Mouse (Mus musculus) neural tube, embryonic 12.5 days (tissue): ENCODE data around the gene Adcy6. TPM values are rescaled to one million over a fixed set of nuclear protein-coding genes. Genes with fewer than 3 reads are reported as not detected.

Experiments used
- ATAC-seq: fragments of 200-750 bp; cut with Nextera tagmentation; 2 replicates; pipeline ENCODE4 v1.8.0; 2017; ENCODE audit warnings: low read depth, mild to moderate bottlenecking, moderate TSS enrichment, moderate library complexity; ENCODE audit not compliant: low FRiP score
- H3K27ac ChIP-seq: fragments of 300-500 bp; sonication (generic); 2 replicates; pipeline ENCODE4 v1.5.1; 2016
- H3K27me3 ChIP-seq: fragments of 300-500 bp; sonication (generic); replicated peaks from 2 replicates; pipeline ENCODE4 v1.6.1; 2016; ENCODE audit warnings: mild to moderate bottlenecking
- H3K36me3 ChIP-seq: fragments of 300-500 bp; sonication (generic); 2 replicates; pipeline ENCODE4 v1.6.1; 2016; ENCODE audit warnings: mild to moderate bottlenecking
- H3K4me1 ChIP-seq: fragments of 300-500 bp; sonication (generic); 2 replicates; pipeline ENCODE4 v1.6.1; 2016
- H3K4me2 ChIP-seq: fragments of 300-500 bp; sonication (generic); replicated peaks from 2 replicates; pipeline ENCODE4 v1.6.1; 2016; ENCODE audit warnings: mild to moderate bottlenecking
- H3K4me3 ChIP-seq: fragments of 300-500 bp; sonication (generic); 2 replicates; pipeline ENCODE4 v1.5.1; 2016
- H3K9ac ChIP-seq: fragments of 300-500 bp; sonication (generic); 2 replicates; pipeline ENCODE4 v1.6.1; 2016; ENCODE audit warnings: mild to moderate bottlenecking
- H3K9me3 ChIP-seq: fragments of 300-500 bp; sonication (generic); 2 replicates; pipeline ENCODE4 v1.6.1; 2016; ENCODE audit warnings: mild to moderate bottlenecking
- WGBS: fragments of 180-500 bp; shearing (Covaris S2); methylation state at CpG from one replicate; pipeline ENCODE4 v1.1.7; 2016; 5-methylcytosine and 5-hydroxymethylcytosine counted together
- polyA plus RNA-seq: library from polyadenylated mRNA; unstranded; fragments of >200 nt; fragmentation: Nextera tagmentation; extraction: Ambion mirVana; gene quantifications from 2 replicates; pipeline ENCODE4 v1.2.1, GENCODE M21; 2016

Adcy6 gene
- polyA plus RNA-seq, 1 experiment from 2014 or later, result 14.5 TPM

- H3K9me3 ChIP-seq, result no peaks in the 10 kb centered on the region
- H3K27ac ChIP-seq, result no peak overlapping the region
- WGBS, result 76% methylated on average over 7 of the region's 7 CpGs
- no peak for ATAC-seq
- peaks cover 26% of the 10 kb centered on the region for H3K4me1 ChIP-seq
- no peaks in the 10 kb centered on the region for H3K27me3 ChIP-seq
- H3K9ac ChIP-seq, result peak overlapping the region; percentile 89
- H3K36me3 ChIP-seq, result no peaks in the 10 kb centered on the region
- H3K4me3 ChIP-seq, result peak overlapping the region; percentile 93; the same call in 1 of the 2 replicates
- H3K4me2 ChIP-seq, result peak overlapping the region; percentile 64
These were observed 40.7 kb downstream of the Adcy6 start for GRCm38 (mm10) chr15:98569216-98569615.

DNA sequence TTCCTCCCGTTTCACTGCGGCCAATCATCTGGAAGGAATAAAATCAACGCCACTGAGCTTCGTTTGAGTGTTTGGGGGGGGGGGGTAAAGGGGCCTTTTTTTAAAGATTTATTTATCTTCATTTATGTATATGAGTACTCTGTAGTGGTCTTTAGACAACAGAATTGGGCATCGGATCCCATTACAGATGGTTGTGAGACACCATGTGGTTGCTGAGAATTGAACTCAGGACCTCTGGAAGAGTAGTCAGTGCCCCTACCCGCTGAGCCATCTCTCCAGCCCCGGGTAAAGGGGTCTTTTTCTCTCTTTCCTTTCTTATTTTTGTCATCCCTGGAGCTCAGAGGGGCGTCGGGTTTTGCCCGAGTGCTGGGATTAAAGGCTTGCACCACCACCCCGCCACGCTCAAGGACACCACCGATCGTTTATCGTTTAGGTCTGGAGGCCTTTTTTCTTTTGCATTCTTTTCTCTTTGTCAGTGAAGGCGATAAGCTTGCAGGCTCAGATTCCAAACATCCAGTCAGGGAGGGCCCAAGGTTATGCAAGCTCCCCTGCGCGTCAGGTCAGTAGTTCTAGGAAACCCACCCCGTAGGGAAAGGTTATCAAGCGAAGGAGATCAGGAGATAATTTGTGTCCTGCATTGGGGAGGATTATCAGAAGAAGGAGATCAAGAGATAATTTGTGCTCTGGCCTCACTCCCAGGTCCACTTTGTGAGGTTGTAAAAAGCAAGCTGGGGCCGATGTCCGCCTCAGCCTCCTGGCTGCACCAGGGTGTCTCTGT is 41.4 kb downstream of the Adcy6 start:
- Histone ChIP-seq H3K9me3 (no peaks in the 10 kb centered on the region), H3K36me3 (peaks cover 3% of the 10 kb centered on the region; the same call in 1 of the 2 replicates), H3K27ac (peak overlapping the region; percentile 77), H3K4me2 (peak overlapping the region; percentile 64), H3K27me3 (no peaks in the 10 kb centered on the region), H3K4me1 (peaks cover 26% of the 10 kb centered on the region), H3K4me3 (peak overlapping the region; percentile 93), H3K9ac (peak overlapping the region; percentile 89)
- peak; percentile 51 for ATAC-seq
- WGBS, result 11% methylated on average over 22 of the region's 22 CpGs

- under 1% methylated on average over 88 of the region's 88 CpGs for WGBS
- H3K4me2 ChIP-seq, result peak overlapping the region; percentile 88
These were observed 42.4 kb downstream of the Adcy6 start for GRCm38 (mm10) chr15:98567278-98568134.

DNA sequence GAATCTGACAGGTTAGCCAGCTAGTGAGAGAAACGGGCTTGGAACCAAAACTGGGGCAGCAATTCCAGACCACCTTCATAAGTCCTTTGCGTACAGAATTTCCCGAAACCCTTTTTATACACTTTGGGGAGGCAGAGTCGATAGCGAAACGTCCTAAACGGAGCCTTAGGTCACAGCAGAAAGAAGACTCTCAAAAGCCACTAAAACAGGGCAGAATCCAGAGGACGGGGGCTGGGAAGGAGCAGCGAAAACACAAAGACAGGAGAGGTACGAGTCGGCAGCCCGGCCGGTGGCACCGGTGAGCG is 43.0 kb downstream of the Adcy6 start:
- Histone ChIP-seq H3K36me3 (peaks cover 12% of the 10 kb centered on the region; the same call in 1 of the 2 replicates), H3K4me3 (peak overlapping the region; percentile 93), H3K9me3 (no peaks in the 10 kb centered on the region), H3K4me2 (peak overlapping the region; percentile 88), H3K9ac (peak overlapping the region; percentile 82), H3K4me1 (peaks cover 26% of the 10 kb centered on the region), H3K27ac (peak overlapping the region; percentile 73), H3K27me3 (no peaks in the 10 kb centered on the region)
- ATAC-seq, result no peak
- WGBS, result 2% methylated on average over 15 of the region's 15 CpGs

More at GRCm38 (mm10) chr15:98567278-98568134, 42.4 kb downstream of the Adcy6 start:
- H3K4me1 ChIP-seq, result peaks cover 26% of the 10 kb centered on the region
- peak overlapping the region; percentile 89 for H3K9ac ChIP-seq
- no peaks in the 10 kb centered on the region for H3K27me3 ChIP-seq
- ATAC-seq, result peak; percentile 98
- H3K36me3 ChIP-seq, result peaks cover 12% of the 10 kb centered on the region; the same call in 1 of the 2 replicates
- no peaks in the 10 kb centered on the region for H3K9me3 ChIP-seq
- H3K27ac ChIP-seq, result peak overlapping the region; percentile 77
- peak overlapping the region; percentile 93 for H3K4me3 ChIP-seq

GRCm38 (mm10) chr15:98557186-98557585 is 52.7 kb downstream of the Adcy6 start:
- Histone ChIP-seq H3K4me2 (no peak overlapping the region), H3K4me1 (no peaks in the 10 kb centered on the region), H3K27ac (no peak overlapping the region), H3K27me3 (no peaks in the 10 kb centered on the region), H3K9me3 (no peaks in the 10 kb centered on the region), H3K36me3 (peaks cover 58% of the 10 kb centered on the region), H3K9ac (no peak overlapping the region), H3K4me3 (no peak overlapping the region)
- no peak for ATAC-seq
- WGBS, result 93% methylated on average over 5 of the region's 5 CpGs

- no peaks in the 10 kb centered on the region for H3K27me3 ChIP-seq
- 96% methylated on average over 4 of the region's 4 CpGs for WGBS
- peaks cover 67% of the 10 kb centered on the region for H3K36me3 ChIP-seq
- ATAC-seq, result no peak
- H3K4me3 ChIP-seq, result no peak overlapping the region
- no peaks in the 10 kb centered on the region for H3K4me1 ChIP-seq
- H3K27ac ChIP-seq, result no peak overlapping the region
- no peak overlapping the region for H3K4me2 ChIP-seq
- no peaks in the 10 kb centered on the region for H3K9me3 ChIP-seq
- no peak overlapping the region for H3K9ac ChIP-seq
These were observed 54.0 kb downstream of the Adcy6 start for GRCm38 (mm10) chr15:98555881-98556280.

DNA sequence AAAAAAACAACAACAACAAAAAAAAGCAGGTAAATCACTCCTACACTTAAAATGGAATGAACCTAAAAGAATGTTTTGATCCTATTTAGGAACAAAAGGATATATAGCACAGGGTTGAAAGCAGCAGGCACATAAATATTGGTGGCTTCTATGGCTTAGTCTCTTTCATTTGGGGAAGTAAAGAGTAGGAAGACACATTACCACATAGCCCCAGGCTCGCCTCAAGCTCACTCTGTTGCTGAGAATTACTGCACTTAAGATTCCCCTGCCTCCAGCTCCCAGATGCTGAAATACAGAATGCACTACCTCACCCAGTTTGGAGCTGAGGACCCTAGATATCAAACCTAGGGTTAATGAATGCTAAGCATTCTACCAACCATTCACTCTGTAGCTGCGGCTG is 57.1 kb downstream of the Adcy6 start:
- Histone ChIP-seq H3K4me3 (no peak overlapping the region), H3K4me2 (no peak overlapping the region), H3K27ac (no peak overlapping the region), H3K36me3 (peaks cover 62% of the 10 kb centered on the region), H3K9me3 (no peaks in the 10 kb centered on the region), H3K27me3 (no peaks in the 10 kb centered on the region), H3K9ac (no peak overlapping the region), H3K4me1 (no peaks in the 10 kb centered on the region)
- 89% methylated on average over 2 of the region's 2 CpGs for WGBS
- ATAC-seq, result no peak

DNA sequence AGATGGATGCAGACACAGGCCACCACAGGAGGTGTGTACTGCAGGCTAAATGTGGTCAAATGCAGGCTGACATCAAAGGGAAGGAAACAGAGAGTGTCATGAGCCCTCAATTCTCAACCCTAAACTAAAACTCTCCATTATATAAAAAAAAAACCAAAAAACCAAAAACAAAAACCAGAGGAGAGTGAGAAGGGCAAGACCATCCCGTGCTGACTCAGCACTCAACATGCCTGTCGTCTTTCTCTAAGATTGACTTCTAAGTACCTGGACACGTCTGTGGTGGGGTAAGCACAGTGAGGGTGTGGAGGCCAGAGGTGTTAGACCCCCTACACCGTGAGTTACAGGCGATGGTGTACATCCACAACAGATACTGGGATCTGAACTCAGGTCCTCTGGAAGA is 63.0 kb downstream of the Adcy6 start:
- Histone ChIP-seq H3K4me2 (no peak overlapping the region), H3K9ac (no peak overlapping the region), H3K27me3 (no peaks in the 10 kb centered on the region), H3K4me1 (no peaks in the 10 kb centered on the region), H3K4me3 (no peak overlapping the region), H3K9me3 (no peaks in the 10 kb centered on the region), H3K36me3 (peaks cover 82% of the 10 kb centered on the region), H3K27ac (no peak overlapping the region)
- WGBS, result 92% methylated on average over 5 of the region's 5 CpGs
- no peak for ATAC-seq

- Histone ChIP-seq H3K36me3 (peaks cover 75% of the 10 kb centered on the region), H3K4me3 (no peak overlapping the region), H3K9ac (no peak overlapping the region), H3K27me3 (no peaks in the 10 kb centered on the region), H3K4me2 (no peak overlapping the region), H3K27ac (no peak overlapping the region), H3K9me3 (no peaks in the 10 kb centered on the region), H3K4me1 (no peaks in the 10 kb centered on the region)
- ATAC-seq, result no peak
- 93% methylated on average over 3 of the region's 3 CpGs for WGBS
These were observed 64.7 kb downstream of the Adcy6 start for GRCm38 (mm10) chr15:98545151-98545550.

DNA sequence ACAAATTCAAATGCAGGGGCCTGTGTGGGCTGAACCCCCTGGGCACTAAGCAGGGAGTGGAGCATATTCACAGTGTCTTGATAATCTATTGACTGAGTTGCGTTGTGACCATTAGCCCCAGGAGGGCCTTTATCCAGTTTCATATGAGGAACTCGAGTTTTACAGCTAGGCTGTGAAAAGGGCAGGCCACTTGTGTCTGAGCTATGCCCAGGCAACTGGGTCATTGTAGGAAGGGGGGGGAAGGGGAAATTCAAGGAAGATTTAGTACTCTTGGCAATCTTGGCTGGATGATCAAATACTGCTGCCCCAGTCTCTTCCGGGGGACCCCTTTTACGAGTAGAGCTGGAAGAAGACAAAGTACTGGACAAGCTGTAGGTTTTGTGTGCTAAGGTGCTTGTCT is 66.5 kb downstream of the Adcy6 start:
- Histone ChIP-seq H3K36me3 (peaks cover 73% of the 10 kb centered on the region), H3K4me3 (no peak overlapping the region), H3K9ac (no peak overlapping the region), H3K27me3 (no peaks in the 10 kb centered on the region), H3K4me1 (no peaks in the 10 kb centered on the region), H3K9me3 (no peaks in the 10 kb centered on the region), H3K27ac (no peak overlapping the region), H3K4me2 (no peak overlapping the region)
- ATAC-seq, result no peak
- 71% methylated on average over 4 of the region's 4 CpGs for WGBS

GRCm38 (mm10) chr15:98541064-98541463 is 68.8 kb downstream of the Adcy6 start:
- Histone ChIP-seq H3K4me1 (no peaks in the 10 kb centered on the region), H3K27me3 (no peaks in the 10 kb centered on the region), H3K4me2 (no peak overlapping the region), H3K36me3 (peaks cover 54% of the 10 kb centered on the region), H3K4me3 (no peak overlapping the region), H3K27ac (no peak overlapping the region), H3K9me3 (no peaks in the 10 kb centered on the region), H3K9ac (no peak overlapping the region)
- no peak for ATAC-seq
- 93% methylated on average over 6 of the region's 6 CpGs for WGBS
